Mouse (Mus musculus) lung, postnatal 0 days (tissue): ENCODE measurements at regions not wholly inside any gene's neighbourhood (a gene's known extent, or its start where the extent isn't known, plus 50 kb on each side); places are given as distances from the start of the nearest gene placed in this dataset.

ENCODE experiments used
- CTCF ChIP-seq: IDR thresholded peaks from 2 replicates; pipeline ENCODE4 v1.5.1; 2016; ENCODE audit warnings: antibody characterized with exemption, mild to moderate bottlenecking
- EP300 ChIP-seq: IDR thresholded peaks from 2 replicates; pipeline ENCODE4 v1.6.1; 2016; ENCODE audit warnings: antibody characterized with exemption, mild to moderate bottlenecking, control low read depth

DNA sequence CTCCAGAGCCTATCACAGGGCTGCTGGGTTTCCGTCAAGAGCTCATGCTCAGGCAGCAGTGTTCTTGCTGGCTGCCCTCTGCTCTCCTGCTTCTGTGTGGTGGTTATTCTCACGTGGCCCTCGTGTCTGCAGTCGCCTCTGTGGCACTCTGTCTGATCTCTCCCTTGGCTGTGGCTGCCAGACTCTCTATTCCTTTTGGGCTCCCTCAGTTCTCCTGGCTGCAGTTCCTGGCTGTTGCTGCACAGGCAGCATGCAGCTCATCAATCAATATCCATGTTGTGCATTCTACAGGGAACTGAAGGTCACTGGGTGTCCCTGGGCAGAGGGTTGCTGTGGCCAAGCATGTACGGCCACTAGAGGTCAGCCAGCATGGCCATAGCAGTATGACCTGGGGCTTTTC lies 259.4 kb downstream of the Glrx3 start:
- TF ChIP-seq CTCF (peak; percentile 21; the same call in 1 of the 2 replicates), EP300 (no peak)
